Mouse (Mus musculus): Measurements from ENCODE around the gene Faim2. TPM values are rescaled to one million over a fixed set of nuclear protein-coding genes. Genes with fewer than 3 reads are reported as not detected.

Faim2 gene
- total and polyA plus RNA-seq, 3 experiments, result 0.17 TPM; not detected in 2

DNA sequence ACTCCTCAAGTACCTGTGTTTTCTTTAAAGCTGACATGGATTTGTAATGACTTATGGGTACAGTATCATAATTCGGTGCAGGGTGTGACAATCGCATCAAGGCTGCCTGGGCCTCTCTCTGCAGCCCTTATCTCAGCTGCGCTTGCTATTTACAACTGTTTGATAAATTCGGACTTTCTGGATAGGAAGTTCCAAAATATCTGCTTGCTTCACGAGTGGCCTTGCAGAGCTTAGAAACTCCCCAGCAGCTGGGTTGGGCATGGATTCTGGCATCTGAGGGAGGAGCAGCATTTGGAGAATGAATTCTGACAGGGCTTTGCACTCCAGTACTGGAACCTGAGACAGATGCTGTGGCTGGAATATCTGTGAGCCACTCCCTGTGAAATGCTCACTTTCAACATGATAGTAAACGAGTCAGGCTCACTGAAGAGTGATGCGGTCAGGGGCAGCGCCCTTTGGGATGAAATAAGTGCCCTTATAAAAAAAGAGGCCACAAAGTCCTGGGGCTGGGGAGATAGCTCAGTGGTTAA is 78.1 kb downstream of the Faim2 start:
- peaks cover 0 to 14% of the 10 kb centered on the region in 2 experiments; a peak in 2 of 4 replicates for H3K4me1 ChIP-seq (ENCODE audit: control insufficient read depth in 1 of 2, insufficient read depth in 2 of 2)
- in situ Hi-C loops (cut with MboI; ENCODE audit: low pct_ligation_motif_present, low pct_unique_long_range_greater_than_20kb, low sequenced_read_pairs), result no loop called here

DNA sequence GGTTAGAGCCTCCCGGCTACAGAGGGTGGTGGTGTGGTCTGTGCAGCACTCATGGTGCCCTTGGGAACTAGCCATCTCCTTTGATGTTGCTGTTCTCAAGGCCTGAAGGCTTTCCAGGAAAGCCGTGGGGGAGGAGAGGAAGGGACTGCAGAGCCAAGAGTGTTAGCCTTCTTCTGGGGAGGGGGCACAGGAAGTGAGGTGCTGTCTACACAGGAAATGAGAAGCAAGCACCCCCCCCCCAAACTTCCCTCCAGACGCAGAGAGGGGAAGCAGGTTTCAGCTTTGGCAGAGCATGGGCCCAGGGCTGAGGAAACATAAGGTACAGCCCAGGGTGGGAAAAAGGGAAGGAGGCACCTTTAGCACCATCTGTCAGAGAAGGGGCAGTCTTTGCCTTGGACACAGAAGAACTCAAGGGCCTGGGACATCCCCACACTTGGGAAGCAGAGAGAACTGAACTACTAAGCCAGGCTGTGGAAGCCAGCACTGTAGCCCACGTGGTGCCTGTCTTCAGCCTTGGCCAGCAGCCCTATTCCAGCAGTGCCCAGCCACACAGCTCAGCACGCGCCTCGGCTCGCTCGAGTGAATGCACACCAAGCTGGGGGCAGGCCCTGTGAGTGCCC is 78.7 kb downstream of the Faim2 start:
- peaks cover 0 to 13% of the 10 kb centered on the region in 2 experiments; a peak in 2 of 4 replicates for H3K4me1 ChIP-seq (ENCODE audit: control insufficient read depth in 1 of 2, insufficient read depth in 2 of 2)
- TF ChIP-seq SMC3 (IDR thresholded peaks at IDR 0.05; ENCODE audit: low read depth, low read length), result no peak
- no peak for TF ChIP-seq ETS1 (conservative IDR thresholded peaks at IDR 0.05; ENCODE audit: low read depth, low read length)
- TF ChIP-seq TBP (conservative IDR thresholded peaks at IDR 0.05; ENCODE audit: low read depth, low read length), result peak; percentile 71
- no peak for TF ChIP-seq USF1 (IDR thresholded peaks at IDR 0.05; ENCODE audit: low read depth, low read length)
- no peak overlapping the region for H3K4me2 ChIP-seq (ENCODE audit: insufficient read depth, low read depth, poor library complexity, severe bottlenecking)
- no peaks in the 10 kb centered on the region for H3K27me3 ChIP-seq (replicated peaks)
- H3K9me3 ChIP-seq (replicated peaks; ENCODE audit: low read length), result no peaks in the 10 kb centered on the region
- H3K9ac ChIP-seq (ENCODE audit: insufficient read depth, low read depth), result no peak overlapping the region
- H3K36me3 ChIP-seq (replicated peaks in 1 of 2; ENCODE audit: control insufficient read depth in 1 of 2, insufficient read depth in 1 of 2, low read length in 1 of 2), result peaks cover 0 to 27% of the 10 kb centered on the region in 2 experiments
- no peaks in the 10 kb centered on the region for H3K79me2 ChIP-seq (replicated peaks; ENCODE audit: control insufficient read depth, extremely low read depth, insufficient read depth, poor library complexity, severe bottlenecking)
- DNase-seq (ENCODE audit: extremely low read depth), result no peak
- in situ Hi-C loops (cut with MboI; ENCODE audit: low pct_ligation_motif_present, low pct_unique_long_range_greater_than_20kb, low sequenced_read_pairs), result no loop called here
- H3K27ac ChIP-seq (ENCODE audit: insufficient read depth, low read depth), result no peak overlapping the region
- dilution Hi-C loops (cut with MboI; ENCODE audit: extremely low pct_ligation_motif_present, extremely low pct_unique_long_range_greater_than_20kb, low sequenced_read_pairs), result no loop called here
- H3K4me3 ChIP-seq (replicated peaks in 1 of 3; ENCODE audit: low read depth in 2 of 3, low read length in 2 of 3, poor library complexity in 1 of 3), result no peak overlapping the region

More for the DNA sequence above, 78.1 kb downstream of the Faim2 start:
- dilution Hi-C loops (cut with MboI; ENCODE audit: extremely low pct_ligation_motif_present, extremely low pct_unique_long_range_greater_than_20kb, low sequenced_read_pairs), result no loop called here
- Histone ChIP-seq H3K27me3 (replicated peaks) (no peaks in the 10 kb centered on the region), H3K36me3 (replicated peaks in 1 of 2; ENCODE audit: control insufficient read depth in 1 of 2, insufficient read depth in 1 of 2, low read length in 1 of 2) (peaks cover 0 to 27% of the 10 kb centered on the region in 2 experiments), H3K4me2 (ENCODE audit: insufficient read depth, low read depth, poor library complexity, severe bottlenecking) (no peak overlapping the region), H3K4me3 (replicated peaks in 1 of 3; ENCODE audit: low read depth in 2 of 3, low read length in 2 of 3, poor library complexity in 1 of 3) (no peak overlapping the region), H3K9ac (ENCODE audit: insufficient read depth, low read depth) (no peak overlapping the region), H3K9me3 (replicated peaks; ENCODE audit: low read length) (no peaks in the 10 kb centered on the region), H3K79me2 (replicated peaks; ENCODE audit: control insufficient read depth, extremely low read depth, insufficient read depth, poor library complexity, severe bottlenecking) (no peaks in the 10 kb centered on the region), H3K27ac (ENCODE audit: insufficient read depth, low read depth) (no peak overlapping the region)
- no peak for TF ChIP-seq TCF12 (IDR thresholded peaks at IDR 0.05; ENCODE audit: low read depth, low read length)
- no peak for TF ChIP-seq ETS1 (conservative IDR thresholded peaks at IDR 0.05; ENCODE audit: low read depth, low read length)
- no peak for TF ChIP-seq ZKSCAN1 (IDR thresholded peaks at IDR 0.05; ENCODE audit: borderline replicate concordance, low read depth, low read length)
- TF ChIP-seq MXI1 (IDR thresholded peaks at IDR 0.05; ENCODE audit: low read depth, low read length), result no peak
- no peak for TF ChIP-seq USF1 (IDR thresholded peaks at IDR 0.05; ENCODE audit: low read depth, low read length)
- no peak for TF ChIP-seq ELF1 (IDR thresholded peaks at IDR 0.05; ENCODE audit: low read depth, low read length)
- TF ChIP-seq ZMIZ1 (IDR thresholded peaks at IDR 0.05; ENCODE audit: low read depth, low read length), result no peak
- no peak for TF ChIP-seq HCFC1 (IDR thresholded peaks at IDR 0.05; ENCODE audit: low read depth, low read length)
- no peak for TF ChIP-seq EP300 (IDR thresholded peaks at IDR 0.05; ENCODE audit: low read length)
- TF ChIP-seq JUN (IDR thresholded peaks at IDR 0.05; ENCODE audit: insufficient read depth, low read depth, low read length), result no peak
- DNase-seq (ENCODE audit: extremely low read depth), result no peak

Other genes with a start within 250 kb of the Faim2 start
- 18.8 and 27.9 TPM in 2 replicates for gene Prpf40b, start 233.1 kb downstream of the Faim2 start, total RNA-seq (2012; rRNA removed)
- gene Prpf40b, start 233.1 kb downstream of the Faim2 start, total RNA-seq (2014; rRNA removed), result 11.7 and 14.3 TPM in 2 replicates
- 31.6 and 31.8 TPM in 2 replicates for gene Prpf40b, start 233.1 kb downstream of the Faim2 start, polyA plus RNA-seq (2012; ENCODE audit: insufficient read length, low read depth)
- gene Fam186b, start 232.3 kb downstream of the Faim2 start, total RNA-seq (2012; rRNA removed), result 0.04 TPM in 1 of 2 replicates, not detected in the other
- gene Fam186b, start 232.3 kb downstream of the Faim2 start, total RNA-seq (2014; rRNA removed), result not detected in 2 replicates
- gene Fam186b, start 232.3 kb downstream of the Faim2 start, polyA plus RNA-seq (2012; ENCODE audit: insufficient read length, low read depth), result 0.11 TPM in 1 of 2 replicates, not detected in the other
- 28.6 and 28.8 TPM in 2 replicates for gene Fmnl3, start 157.7 kb downstream of the Faim2 start, total RNA-seq (2012; rRNA removed)
- 23.5 and 24.2 TPM in 2 replicates for gene Fmnl3, start 157.7 kb downstream of the Faim2 start, total RNA-seq (2014; rRNA removed)
- 49.3 and 50.6 TPM in 2 replicates for gene Fmnl3, start 157.7 kb downstream of the Faim2 start, polyA plus RNA-seq (2012; ENCODE audit: insufficient read length, low read depth)
- gene Tmbim6, start 135.3 kb downstream of the Faim2 start, total RNA-seq (2012; rRNA removed), result 223 and 268 TPM in 2 replicates
- gene Tmbim6, start 135.3 kb downstream of the Faim2 start, total RNA-seq (2014; rRNA removed), result 260 and 269 TPM in 2 replicates
- 313 and 329 TPM in 2 replicates for gene Tmbim6, start 135.3 kb downstream of the Faim2 start, polyA plus RNA-seq (2012; ENCODE audit: insufficient read length, low read depth)
- 0.88 and 0.89 TPM in 2 replicates for gene Nckap5l, start 70.4 kb downstream of the Faim2 start, total RNA-seq (2012; rRNA removed)
- gene Nckap5l, start 70.4 kb downstream of the Faim2 start, total RNA-seq (2014; rRNA removed), result 0.45 and 0.75 TPM in 2 replicates
- gene Nckap5l, start 70.4 kb downstream of the Faim2 start, polyA plus RNA-seq (2012; ENCODE audit: insufficient read length, low read depth), result 6.6 and 6.8 TPM in 2 replicates
- 13.4 and 14.2 TPM in 2 replicates for gene Bcdin3d, start 53.4 kb downstream of the Faim2 start, total RNA-seq (2012; rRNA removed)
- gene Bcdin3d, start 53.4 kb downstream of the Faim2 start, total RNA-seq (2014; rRNA removed), result 13.8 and 15.3 TPM in 2 replicates
- 13.8 and 16.1 TPM in 2 replicates for gene Bcdin3d, start 53.4 kb downstream of the Faim2 start, polyA plus RNA-seq (2012; ENCODE audit: insufficient read length, low read depth)
- gene Aqp2, start 50.9 kb upstream of the Faim2 start, total RNA-seq (2012; rRNA removed), result not detected in 2 replicates
- gene Aqp2, start 50.9 kb upstream of the Faim2 start, total RNA-seq (2014; rRNA removed), result not detected in 2 replicates
- not detected in 2 replicates for gene Aqp2, start 50.9 kb upstream of the Faim2 start, polyA plus RNA-seq (2012; ENCODE audit: insufficient read length, low read depth)
- not detected in 2 replicates for gene Aqp5, start 62.6 kb upstream of the Faim2 start, total RNA-seq (2012; rRNA removed)
- gene Aqp5, start 62.6 kb upstream of the Faim2 start, total RNA-seq (2014; rRNA removed), result not detected in 2 replicates
- gene Aqp5, start 62.6 kb upstream of the Faim2 start, polyA plus RNA-seq (2012; ENCODE audit: insufficient read length, low read depth), result not detected in 2 replicates
- gene Aqp6, start 73.2 kb upstream of the Faim2 start, total RNA-seq (2012; rRNA removed), result not detected in 2 replicates
- not detected in 2 replicates for gene Aqp6, start 73.2 kb upstream of the Faim2 start, total RNA-seq (2014; rRNA removed)
- gene Aqp6, start 73.2 kb upstream of the Faim2 start, polyA plus RNA-seq (2012; ENCODE audit: insufficient read length, low read depth), result not detected in 2 replicates
- gene Racgap1, start 123.5 kb upstream of the Faim2 start, total RNA-seq (2012; rRNA removed), result 97.9 and 108 TPM in 2 replicates
- 130 and 143 TPM in 2 replicates for gene Racgap1, start 123.5 kb upstream of the Faim2 start, total RNA-seq (2014; rRNA removed)
- 131 and 151 TPM in 2 replicates for gene Racgap1, start 123.5 kb upstream of the Faim2 start, polyA plus RNA-seq (2012; ENCODE audit: insufficient read length, low read depth)
- gene Asic1, start 142.2 kb upstream of the Faim2 start, total RNA-seq (2012; rRNA removed), result 0.46 and 0.47 TPM in 2 replicates
- not detected in 2 replicates for gene Asic1, start 142.2 kb upstream of the Faim2 start, total RNA-seq (2014; rRNA removed)
- 0.80 and 0.94 TPM in 2 replicates for gene Asic1, start 142.2 kb upstream of the Faim2 start, polyA plus RNA-seq (2012; ENCODE audit: insufficient read length, low read depth)
- gene Smarcd1, start 174.0 kb upstream of the Faim2 start, total RNA-seq (2012; rRNA removed), result 17.9 and 19.9 TPM in 2 replicates
- gene Smarcd1, start 174.0 kb upstream of the Faim2 start, total RNA-seq (2014; rRNA removed), result 10.5 and 12.5 TPM in 2 replicates
- 56.5 and 69.9 TPM in 2 replicates for gene Smarcd1, start 174.0 kb upstream of the Faim2 start, polyA plus RNA-seq (2012; ENCODE audit: insufficient read length, low read depth)
- gene Gm17349, start 177.3 kb upstream of the Faim2 start, total RNA-seq (2012; rRNA removed), result 2.1 and 2.9 TPM in 2 replicates
- not detected in 2 replicates for gene Gm17349, start 177.3 kb upstream of the Faim2 start, total RNA-seq (2014; rRNA removed)
- not detected in 2 replicates for gene Gm17349, start 177.3 kb upstream of the Faim2 start, polyA plus RNA-seq (2012; ENCODE audit: insufficient read length, low read depth)
- gene Gpd1, start 189.3 kb upstream of the Faim2 start, total RNA-seq (2012; rRNA removed), result 0.17 and 0.25 TPM in 2 replicates
- 0.12 and 0.24 TPM in 2 replicates for gene Gpd1, start 189.3 kb upstream of the Faim2 start, total RNA-seq (2014; rRNA removed)
- 0.26 and 0.56 TPM in 2 replicates for gene Gpd1, start 189.3 kb upstream of the Faim2 start, polyA plus RNA-seq (2012; ENCODE audit: insufficient read length, low read depth)
- gene Cox14, start 197.5 kb upstream of the Faim2 start, total RNA-seq (2012; rRNA removed), result 112 and 140 TPM in 2 replicates
- 98.8 and 106 TPM in 2 replicates for gene Cox14, start 197.5 kb upstream of the Faim2 start, total RNA-seq (2014; rRNA removed)
- 119 and 140 TPM in 2 replicates for gene Cox14, start 197.5 kb upstream of the Faim2 start, polyA plus RNA-seq (2012; ENCODE audit: insufficient read length, low read depth)
- 45.0 and 48.9 TPM in 2 replicates for gene Cers5, start 244.7 kb upstream of the Faim2 start, total RNA-seq (2012; rRNA removed)
- 140 and 149 TPM in 2 replicates for gene Cers5, start 244.7 kb upstream of the Faim2 start, total RNA-seq (2014; rRNA removed)
- 83.7 and 94.3 TPM in 2 replicates for gene Cers5, start 244.7 kb upstream of the Faim2 start, polyA plus RNA-seq (2012; ENCODE audit: insufficient read length, low read depth)

All from CH12.LX (cell line).